Mouse (Mus musculus) midbrain, postnatal 0 days (tissue): ENCODE data around the gene Cntn4. TPM values are rescaled to one million over a fixed set of nuclear protein-coding genes. Genes with fewer than 3 reads are reported as not detected.

ENCODE experiments used
- ATAC-seq: fragments of 200-750 bp; cut with Nextera tagmentation; 2 replicates; pipeline ENCODE4 v1.8.0; 2017; ENCODE audit warnings: moderate number of reproducible peaks, mild to moderate bottlenecking, moderate TSS enrichment, moderate library complexity; ENCODE audit not compliant: low FRiP score
- DNase-seq: peaks from one replicate; pipeline ENCODE4 v3.0.0-alpha.2; 2015; ENCODE audit warnings: low spot score
- H3K27ac ChIP-seq: fragments of 300-500 bp; sonication (generic); 2 replicates; pipeline ENCODE4 v1.5.1; 2014; ENCODE audit warnings: low read depth, mild to moderate bottlenecking, low read length, mixed read lengths
- H3K27me3 ChIP-seq: fragments of 300-500 bp; sonication (generic); 2 replicates; pipeline ENCODE4 v1.6.1; 2014; ENCODE audit warnings: low read length, control low read depth, mixed read lengths; ENCODE audit not compliant: insufficient read depth
- H3K36me3 ChIP-seq: fragments of 300-500 bp; sonication (generic); 2 replicates; pipeline ENCODE4 v1.6.1; 2014; ENCODE audit warnings: low read length, control low read depth, mixed read lengths; ENCODE audit not compliant: insufficient read depth
- H3K4me1 ChIP-seq: fragments of 300-500 bp; sonication (generic); 2 replicates; pipeline ENCODE4 v1.6.1; 2014; ENCODE audit warnings: mild to moderate bottlenecking, control low read depth, antibody characterized with exemption, low read length, mixed read lengths; ENCODE audit not compliant: insufficient read depth
- H3K4me2 ChIP-seq: fragments of 300-500 bp; sonication (generic); 2 replicates; pipeline ENCODE4 v1.6.1; 2014; ENCODE audit warnings: low read depth, mild to moderate bottlenecking, low read length, mixed read lengths; ENCODE audit not compliant: poor library complexity, severe bottlenecking
- H3K4me3 ChIP-seq: fragments of 300-500 bp; sonication (generic); 2 replicates; pipeline ENCODE4 v1.5.1; 2014; ENCODE audit warnings: low read depth, mild to moderate bottlenecking, low read length, moderate library complexity
- H3K9ac ChIP-seq: fragments of 300-500 bp; sonication (generic); replicated peaks from 2 replicates; pipeline ENCODE4 v1.6.1; 2014; ENCODE audit warnings: mild to moderate bottlenecking, low read length, moderate library complexity, mixed read lengths; ENCODE audit not compliant: poor library complexity, severe bottlenecking
- H3K9me3 ChIP-seq: fragments of 300-500 bp; sonication (generic); 2 replicates; pipeline ENCODE4 v1.6.1; 2016; ENCODE audit warnings: low read length, control low read depth
- CTCF ChIP-seq: IDR thresholded peaks from 2 replicates; pipeline ENCODE4 v1.5.1; 2016; ENCODE audit warnings: antibody characterized with exemption, mild to moderate bottlenecking
- WGBS: fragments of 180-500 bp; shearing (Covaris S2); extraction: QIAGEN DNeasy Blood & Tissue Kit; methylation state at CpG from one replicate; pipeline ENCODE4 v1.1.7; 2014; 5-methylcytosine and 5-hydroxymethylcytosine counted together
- polyA plus RNA-seq: library from polyadenylated mRNA; unstranded; fragments of >200 nt; fragmentation: Nextera tagmentation; extraction: Ambion mirVana; gene quantifications from 2 replicates; pipeline ENCODE4 v1.2.1, GENCODE M21; 2015
- total RNA-seq: library from RNA; depleted of rRNA; stranded (reverse); fragments of >200 nt; gene quantifications from 2 replicates; pipeline ENCODE4 v1.2.3, GENCODE M21; 2014

Cntn4 gene
- total and polyA plus RNA-seq, 2 experiments from 2014 or later = 22.3 to 28.5 TPM

GRCm38 (mm10) chr6:106300179-106300578 lies 622.7 kb downstream of the Cntn4 start:
- ATAC-seq (no peak), DNase-seq (no peak)
- Histone ChIP-seq H3K4me2 (no peak overlapping the region), H3K9me3 (no peaks in the 10 kb centered on the region), H3K27me3 (no peaks in the 10 kb centered on the region), H3K27ac (no peak overlapping the region), H3K9ac (no peak overlapping the region), H3K4me3 (no peak overlapping the region), H3K4me1 (no peaks in the 10 kb centered on the region), H3K36me3 (no peaks in the 10 kb centered on the region)
- 80% methylated on average over 3 of the region's 3 CpGs for WGBS
- no peak for TF ChIP-seq CTCF

- H3K27me3 ChIP-seq = no peaks in the 10 kb centered on the region
- no peak for DNase-seq
- TF ChIP-seq CTCF = no peak
- ATAC-seq = no peak
- H3K4me2 ChIP-seq = no peak overlapping the region
- H3K27ac ChIP-seq = no peak overlapping the region
- H3K4me1 ChIP-seq = no peaks in the 10 kb centered on the region
- H3K4me3 ChIP-seq = no peak overlapping the region
- no peaks in the 10 kb centered on the region for H3K36me3 ChIP-seq
- 74% methylated on average over 4 of the region's 4 CpGs for WGBS
- H3K9ac ChIP-seq = no peak overlapping the region
- no peaks in the 10 kb centered on the region for H3K9me3 ChIP-seq
Measured at GRCm38 (mm10) chr6:106302435-106302834, 625.0 kb downstream of the Cntn4 start.

GRCm38 (mm10) chr6:106328987-106329386 lies 651.5 kb downstream of the Cntn4 start:
- H3K9ac ChIP-seq = no peak overlapping the region

GRCm38 (mm10) chr6:106329636-106330035 lies 652.2 kb downstream of the Cntn4 start:
- Histone ChIP-seq H3K4me2 (no peak overlapping the region), H3K27ac (no peak overlapping the region), H3K4me3 (no peak overlapping the region), H3K9ac (no peak overlapping the region), H3K27me3 (no peaks in the 10 kb centered on the region), H3K36me3 (no peaks in the 10 kb centered on the region), H3K9me3 (no peaks in the 10 kb centered on the region), H3K4me1 (no peaks in the 10 kb centered on the region)
- 72% methylated on average over 1 of the region's 1 CpGs for WGBS
- TF ChIP-seq CTCF = peak; percentile 46
- no peak for ATAC-seq
- no peak for DNase-seq

More at GRCm38 (mm10) chr6:106328987-106329386, 651.5 kb downstream of the Cntn4 start:
- 76% methylated on average over 1 of the region's 1 CpGs for WGBS
- DNase-seq (peak; percentile 5), ATAC-seq (no peak)
- no peaks in the 10 kb centered on the region for H3K27me3 ChIP-seq
- no peaks in the 10 kb centered on the region for H3K36me3 ChIP-seq
- H3K4me1 ChIP-seq = no peaks in the 10 kb centered on the region
- H3K4me3 ChIP-seq = no peak overlapping the region
- no peaks in the 10 kb centered on the region for H3K9me3 ChIP-seq
- TF ChIP-seq CTCF = no peak
- H3K4me2 ChIP-seq = no peak overlapping the region
- H3K27ac ChIP-seq = no peak overlapping the region

GRCm38 (mm10) chr6:106332466-106332865 lies 655.0 kb downstream of the Cntn4 start:
- 89% methylated on average over 3 of the region's 3 CpGs for WGBS
- no peak for ATAC-seq
- Histone ChIP-seq H3K9me3 (no peaks in the 10 kb centered on the region), H3K27ac (no peak overlapping the region), H3K27me3 (no peaks in the 10 kb centered on the region), H3K36me3 (no peaks in the 10 kb centered on the region), H3K4me1 (no peaks in the 10 kb centered on the region), H3K4me3 (no peak overlapping the region), H3K4me2 (no peak overlapping the region), H3K9ac (no peak overlapping the region)
- TF ChIP-seq CTCF = no peak
- DNase-seq = no peak

- H3K27me3 ChIP-seq = no peaks in the 10 kb centered on the region
- no peaks in the 10 kb centered on the region for H3K9me3 ChIP-seq
- no peak overlapping the region for H3K27ac ChIP-seq
- no peak for DNase-seq
- no peak for TF ChIP-seq CTCF
- no peak overlapping the region for H3K4me3 ChIP-seq
- WGBS = 73% methylated on average over 1 of the region's 1 CpGs
- no peak overlapping the region for H3K4me2 ChIP-seq
- no peaks in the 10 kb centered on the region for H3K4me1 ChIP-seq
- ATAC-seq = no peak
- no peaks in the 10 kb centered on the region for H3K36me3 ChIP-seq
- no peak overlapping the region for H3K9ac ChIP-seq
Measured at GRCm38 (mm10) chr6:106332933-106333332, 655.5 kb downstream of the Cntn4 start.
